Mouse (Mus musculus) lung, adult 2 months (tissue): ENCODE results near the gene Abca1. TPM values are rescaled to one million over a fixed set of nuclear protein-coding genes. Genes with fewer than 3 reads are reported as not detected.

ENCODE experiments used
- DNase-seq: peaks from one replicate; pipeline ENCODE4 v3.0.0; 2022
- H3K4me1 ChIP-seq: fragments of 200-500 bp; 2 replicates; pipeline ENCODE4 v1.6.1; 2011; ENCODE audit warnings: low read length; ENCODE audit not compliant: control insufficient read depth, insufficient read depth
- H3K4me3 ChIP-seq: fragments of 200-500 bp; replicated peaks from 2 replicates; pipeline ENCODE3; 2011; ENCODE audit warnings: low read depth, mild to moderate bottlenecking, control low read depth, low read length; ENCODE audit errors: extremely low read depth
- CTCF ChIP-seq: fragments of 200-500 bp; IDR thresholded peaks from 2 replicates; pipeline ENCODE4 v1.5.1; 2011; ENCODE audit warnings: mild to moderate bottlenecking, low read length, control low read depth; ENCODE audit not compliant: insufficient read depth
- POLR2A ChIP-seq: fragments of 200-500 bp; IDR thresholded peaks from 2 replicates; pipeline ENCODE4 v1.6.1; 2011; ENCODE audit warnings: low read depth, mild to moderate bottlenecking, control low read depth, low read length, borderline replicate concordance; ENCODE audit errors: extremely low read depth
- WGBS: fragments of 180-500 bp; shearing (Covaris S2); methylation state at CpG from one replicate; pipeline ENCODE4 v1.1.7; 2018; 5-methylcytosine and 5-hydroxymethylcytosine counted together
- polyA plus RNA-seq: library from polyadenylated mRNA; depleted of rRNA; stranded (reverse); fragments of >200 nt; gene quantifications from 2 replicates; pipeline ENCODE4 v1.2.3, GENCODE M21; 2012; rRNA removed

Gene Abca1
- polyA plus RNA-seq, 1 experiment, result 13.2 TPM

GRCm38 (mm10) chr4:53009183-53009582, 150.5 kb downstream of the Abca1 start:
- no peak for DNase-seq
- Histone ChIP-seq H3K4me1 (no peaks in the 10 kb centered on the region), H3K4me3 (no peak overlapping the region)
- no peak for TF ChIP-seq POLR2A
- no peak for TF ChIP-seq CTCF
- WGBS, result 64% methylated on average over 4 of the region's 4 CpGs

- WGBS, result 72% methylated on average over 8 of the region's 8 CpGs
- Histone ChIP-seq H3K4me3 (no peak overlapping the region), H3K4me1 (no peaks in the 10 kb centered on the region)
- TF ChIP-seq CTCF (no peak), POLR2A (no peak)
- no peak for DNase-seq
Observed at GRCm38 (mm10) chr4:53000154-53000553, 159.5 kb downstream of the Abca1 start.

GRCm38 (mm10) chr4:52999449-52999848, 160.2 kb downstream of the Abca1 start:
- 88% methylated on average over 6 of the region's 6 CpGs for WGBS
- TF ChIP-seq CTCF (no peak), POLR2A (no peak)
- H3K4me1 ChIP-seq, result no peaks in the 10 kb centered on the region
- no peak for DNase-seq
- H3K4me3 ChIP-seq, result no peak overlapping the region

- Histone ChIP-seq H3K4me1 (no peaks in the 10 kb centered on the region), H3K4me3 (no peak within 1 kb of the TSS)
- WGBS, result 44% methylated on average over 12 of the region's 12 CpGs
- no peak for TF ChIP-seq CTCF
- TF ChIP-seq POLR2A, result no peak
- peak; percentile 3 for DNase-seq
Observed at GRCm38 (mm10) chr4:52989248-52989647, 170.4 kb downstream of the Abca1 start, which contains the start of gene Nipsnap3a. Nipsnap3a (plus strand) TSS chr4:52989272.

- DNase-seq, result no peak
- Histone ChIP-seq H3K4me3 (no peak overlapping the region), H3K4me1 (no peaks in the 10 kb centered on the region)
- no peak for TF ChIP-seq POLR2A
- no peak for TF ChIP-seq CTCF
- WGBS, result 73% methylated on average over 2 of the region's 2 CpGs
Observed at GRCm38 (mm10) chr4:52986266-52986665, 173.4 kb downstream of the Abca1 start.

- TF ChIP-seq CTCF, result no peak
- TF ChIP-seq POLR2A, result no peak
- 63% methylated on average over 2 of the region's 2 CpGs for WGBS
- no peak for DNase-seq
- Histone ChIP-seq H3K4me3 (no peak overlapping the region), H3K4me1 (no peaks in the 10 kb centered on the region)
Observed at GRCm38 (mm10) chr4:52985216-52985615, 174.5 kb downstream of the Abca1 start.

Other genes with a start within 250 kb of the Abca1 start
- gene Olfr272, start 240.7 kb downstream of the Abca1 start, polyA plus RNA-seq, result not detected in 2 replicates
- gene Olfr270, start 195.3 kb downstream of the Abca1 start, polyA plus RNA-seq, result not detected in 2 replicates
- not detected in 2 replicates for gene Nipsnap3a, start 170.6 kb downstream of the Abca1 start, polyA plus RNA-seq
- 14.8 and 20.3 TPM in 2 replicates for gene Nipsnap3b, start 148.0 kb downstream of the Abca1 start, polyA plus RNA-seq